Mouse (Mus musculus): ENCODE measurements at regions not wholly inside any gene's neighbourhood (a gene's known extent, or its start where the extent isn't known, plus 50 kb on each side); places are given as distances from the start of the nearest gene placed in this dataset.
A peak's percentile ranks its signal among the peaks of the same experiment; 100 is the strongest.
"Not testable (repeated sequence)": the region's sequence is repeated elsewhere in the genome, so short reads cannot be mapped to it uniquely, and the experiment has no call there.

GRCm38 (mm10) chr10:96374293-96375069 lies 238.1 kb downstream of the Gm5426 start:
- no peak for DNase-seq

GRCm38 (mm10) chr10:96375070-96375447 lies 238.7 kb downstream of the Gm5426 start:
- no peak for DNase-seq

GRCm38 (mm10) chr10:96377549-96377948 lies 239.3 kb upstream of the Btg1 start:
- DNase-seq, result no peak

- no peak for DNase-seq
These were observed 237.6 kb upstream of the Btg1 start for GRCm38 (mm10) chr10:96379016-96379771.

GRCm38 (mm10) chr10:96381664-96382063 lies 235.1 kb upstream of the Btg1 start:
- DNase-seq, result no peak

GRCm38 (mm10) chr10:96391748-96392147 lies 225.1 kb upstream of the Btg1 start:
- DNase-seq, result no peak

- DNase-seq, result no peak
These were observed 224.0 kb upstream of the Btg1 start for GRCm38 (mm10) chr10:96392836-96393235.

GRCm38 (mm10) chr10:96394210-96394609 lies 222.6 kb upstream of the Btg1 start:
- no peak for DNase-seq

GRCm38 (mm10) chr10:96395017-96395416 lies 221.8 kb upstream of the Btg1 start:
- DNase-seq, result no peak

GRCm38 (mm10) chr10:96397931-96398561 lies 218.8 kb upstream of the Btg1 start:
- no peak for DNase-seq

- DNase-seq, result peak in 1 of 2 experiments; percentile 19
These were observed 218.1 kb upstream of the Btg1 start for GRCm38 (mm10) chr10:96398562-96399288.

GRCm38 (mm10) chr10:96399636-96400400 lies 217.0 kb upstream of the Btg1 start:
- no peak for DNase-seq

- no peak for DNase-seq
These were observed 216.0 kb upstream of the Btg1 start for GRCm38 (mm10) chr10:96400793-96401192.

GRCm38 (mm10) chr10:96406306-96406705 lies 210.5 kb upstream of the Btg1 start:
- no peak for DNase-seq

GRCm38 (mm10) chr10:96407846-96408245 lies 209.0 kb upstream of the Btg1 start:
- DNase-seq, result no peak

- DNase-seq, result no peak
These were observed 208.6 kb upstream of the Btg1 start for GRCm38 (mm10) chr10:96408250-96408649.

- DNase-seq, result no peak
These were observed 206.8 kb upstream of the Btg1 start for GRCm38 (mm10) chr10:96410028-96410427.

- no peak for DNase-seq
These were observed 202.0 kb upstream of the Btg1 start for GRCm38 (mm10) chr10:96414807-96415206.

- DNase-seq, result not testable (repeated sequence)
These were observed 195.3 kb upstream of the Btg1 start for GRCm38 (mm10) chr10:96421506-96421905.

GRCm38 (mm10) chr10:96427407-96427806 lies 189.4 kb upstream of the Btg1 start:
- no peak for DNase-seq

GRCm38 (mm10) chr10:96430142-96430541 lies 186.7 kb upstream of the Btg1 start:
- no peak for DNase-seq

- no peak for DNase-seq
These were observed 181.7 kb upstream of the Btg1 start for GRCm38 (mm10) chr10:96435109-96435508.
